Mouse (Mus musculus): ENCODE results near the gene Cab39.
A peak's percentile ranks its signal among the peaks of the same experiment; 100 is the strongest.

DNA sequence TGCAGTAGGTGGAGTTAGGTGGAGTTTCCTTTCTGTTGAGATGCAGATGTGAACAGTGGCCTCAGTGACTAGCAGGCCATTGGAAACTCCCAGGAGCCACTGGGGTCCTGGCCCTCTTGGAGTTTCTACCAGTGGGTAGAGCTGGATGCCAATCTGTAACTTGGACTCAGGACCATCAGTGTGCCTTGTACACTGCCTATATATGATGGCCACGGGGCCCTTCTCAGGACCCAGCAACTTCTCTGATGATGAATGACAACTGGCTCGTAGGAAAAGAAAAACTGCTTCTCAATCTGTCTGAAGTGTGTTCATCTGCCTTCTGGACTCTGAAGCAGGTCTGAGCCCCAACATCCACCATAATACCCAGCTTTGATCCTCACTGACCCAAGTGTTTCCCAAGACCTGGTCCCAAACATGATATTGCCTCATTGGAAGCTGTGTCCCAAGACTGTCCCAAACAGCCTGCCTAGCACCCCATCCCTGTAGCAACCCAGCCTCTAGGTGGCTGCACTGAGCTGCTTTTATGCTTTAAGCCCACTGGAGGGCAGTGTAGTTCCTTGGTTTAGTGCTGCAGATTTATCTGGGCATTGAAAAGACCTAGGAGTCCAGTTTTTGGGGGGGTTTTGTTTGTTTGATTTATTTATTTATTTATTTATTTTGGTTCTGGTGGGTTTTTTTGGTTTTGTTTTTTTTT, 59.9 kb downstream of the Cab39 start:
- no peak for TF ChIP-seq EP300 (IDR thresholded peaks at IDR 0.05; ENCODE audit: low read depth)
- TF ChIP-seq CTCF (IDR thresholded peaks at IDR 0.05; ENCODE audit: low read depth): peak; percentile 99

Measured in liver, postnatal 0 days (tissue).